Mouse (Mus musculus) lung, embryonic 14.5 days (tissue): ENCODE measurements around the gene Ankrd11. TPM values are rescaled to one million over a fixed set of nuclear protein-coding genes. Genes with fewer than 3 reads are reported as not detected.

ENCODE experiments used
- ATAC-seq: fragments of 200-750 bp; cut with Nextera tagmentation; 2 replicates; pipeline ENCODE4 v1.8.0; 2017; ENCODE audit warnings: mild to moderate bottlenecking, moderate TSS enrichment, moderate library complexity; ENCODE audit not compliant: insufficient read depth
- DNase-seq: peaks from one replicate; pipeline ENCODE4 v3.0.0-alpha.2; 2015
- H3K27ac ChIP-seq: fragments of 300-500 bp; sonication (generic); 2 replicates; pipeline ENCODE4 v1.5.1; 2014; ENCODE audit warnings: low read depth, mild to moderate bottlenecking, moderate library complexity
- H3K27me3 ChIP-seq: fragments of 300-500 bp; sonication (generic); 2 replicates; pipeline ENCODE4 v1.6.1; 2014; ENCODE audit warnings: low read length, control low read depth; ENCODE audit not compliant: insufficient read depth
- H3K36me3 ChIP-seq: fragments of 300-500 bp; sonication (generic); 2 replicates; pipeline ENCODE4 v1.6.1; 2014; ENCODE audit warnings: control low read depth; ENCODE audit not compliant: insufficient read depth
- H3K4me1 ChIP-seq: fragments of 300-500 bp; sonication (generic); 2 replicates; pipeline ENCODE4 v1.6.1; 2014; ENCODE audit warnings: antibody characterized with exemption, control low read depth; ENCODE audit not compliant: insufficient read depth
- H3K4me2 ChIP-seq: fragments of 300-500 bp; sonication (generic); 2 replicates; pipeline ENCODE4 v1.6.1; 2014; ENCODE audit warnings: mild to moderate bottlenecking
- H3K4me3 ChIP-seq: fragments of 300-500 bp; sonication (generic); 2 replicates; pipeline ENCODE4 v1.5.1; 2014; ENCODE audit warnings: low read depth, low read length
- H3K9ac ChIP-seq: fragments of 300-500 bp; sonication (generic); 2 replicates; pipeline ENCODE4 v1.6.1; 2014
- H3K9me3 ChIP-seq: fragments of 300-500 bp; sonication (generic); 2 replicates; pipeline ENCODE4 v1.6.1; 2016; ENCODE audit warnings: low read depth, low read length, control low read depth
- CTCF ChIP-seq: IDR thresholded peaks from 2 replicates; pipeline ENCODE4 v1.5.1; 2016; ENCODE audit warnings: antibody characterized with exemption, low read depth
- WGBS: fragments of 180-500 bp; shearing (Covaris S2); extraction: QIAGEN DNeasy Blood & Tissue Kit; methylation state at CpG from one replicate; pipeline ENCODE4 v1.1.7; 2014; 5-methylcytosine and 5-hydroxymethylcytosine counted together
- polyA plus RNA-seq: library from polyadenylated mRNA; unstranded; fragments of >200 nt; fragmentation: Nextera tagmentation; extraction: Ambion mirVana; gene quantifications from 2 replicates; pipeline ENCODE4 v1.2.1, GENCODE M21; 2014

Ankrd11 gene
- polyA plus RNA-seq, 1 experiment from 2014 or later, result 94.6 TPM

DNA sequence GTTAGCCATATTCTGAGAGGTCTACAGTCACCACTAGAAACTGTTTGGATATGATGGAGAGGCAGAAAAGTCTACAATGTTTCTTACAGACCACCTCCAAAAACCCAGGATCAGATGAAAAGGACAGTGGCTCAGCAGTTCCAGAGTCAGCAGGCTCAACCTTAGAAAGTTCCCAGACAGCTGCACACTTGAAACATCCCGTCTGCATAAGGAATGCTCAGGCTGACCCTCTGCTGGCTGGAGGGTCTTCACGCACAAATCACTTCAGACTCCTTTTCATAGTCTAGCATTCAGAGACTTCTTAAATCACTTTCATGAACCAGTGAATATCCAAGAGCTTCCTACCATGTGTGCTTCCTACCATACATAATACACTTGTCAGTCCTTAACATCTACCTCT, 49.8 kb downstream of the Ankrd11 start:
- no peak overlapping the region; the same call in 1 of the 2 replicates for H3K27ac ChIP-seq
- H3K36me3 ChIP-seq, result no peaks in the 10 kb centered on the region
- TF ChIP-seq CTCF, result no peak
- 35% methylated on average over 2 of the region's 2 CpGs for WGBS
- H3K9ac ChIP-seq, result no peak overlapping the region
- ATAC-seq, result no peak
- no peaks in the 10 kb centered on the region for H3K9me3 ChIP-seq
- DNase-seq, result no peak
- H3K4me3 ChIP-seq, result no peak overlapping the region
- H3K27me3 ChIP-seq, result no peaks in the 10 kb centered on the region
- no peak overlapping the region for H3K4me2 ChIP-seq
- H3K4me1 ChIP-seq, result peaks cover 5% of the 10 kb centered on the region; the same call in 1 of the 2 replicates

DNA sequence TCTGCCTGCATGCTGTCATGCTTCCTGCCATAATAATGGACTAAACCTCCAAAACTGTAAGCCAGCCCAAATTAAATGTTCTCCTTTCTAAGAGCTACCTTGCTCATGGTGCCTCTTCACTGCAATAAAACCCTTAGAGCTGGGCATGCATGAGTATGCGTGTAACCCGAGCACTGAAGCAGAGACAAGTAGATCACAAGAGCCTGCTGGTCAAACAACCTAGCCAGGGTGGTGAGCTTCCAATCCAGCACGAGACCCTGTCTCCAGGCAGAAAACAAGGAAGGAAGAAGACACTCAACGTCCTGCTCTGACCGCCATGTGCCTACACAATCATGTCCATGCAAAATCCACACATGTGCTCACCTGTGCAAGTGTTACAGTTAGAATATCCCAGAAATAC, 50.7 kb downstream of the Ankrd11 start:
- H3K4me1 ChIP-seq, result peaks cover 5% of the 10 kb centered on the region; the same call in 1 of the 2 replicates
- peak overlapping the region; percentile 42; the same call in 1 of the 2 replicates for H3K27ac ChIP-seq
- ATAC-seq (no peak), DNase-seq (no peak)
- no peak overlapping the region for H3K4me2 ChIP-seq
- WGBS, result 62% methylated on average over 5 of the region's 5 CpGs
- no peak for TF ChIP-seq CTCF
- H3K9me3 ChIP-seq, result no peaks in the 10 kb centered on the region
- H3K36me3 ChIP-seq, result no peaks in the 10 kb centered on the region
- no peaks in the 10 kb centered on the region for H3K27me3 ChIP-seq
- H3K4me3 ChIP-seq, result no peak overlapping the region
- no peak overlapping the region for H3K9ac ChIP-seq

DNA sequence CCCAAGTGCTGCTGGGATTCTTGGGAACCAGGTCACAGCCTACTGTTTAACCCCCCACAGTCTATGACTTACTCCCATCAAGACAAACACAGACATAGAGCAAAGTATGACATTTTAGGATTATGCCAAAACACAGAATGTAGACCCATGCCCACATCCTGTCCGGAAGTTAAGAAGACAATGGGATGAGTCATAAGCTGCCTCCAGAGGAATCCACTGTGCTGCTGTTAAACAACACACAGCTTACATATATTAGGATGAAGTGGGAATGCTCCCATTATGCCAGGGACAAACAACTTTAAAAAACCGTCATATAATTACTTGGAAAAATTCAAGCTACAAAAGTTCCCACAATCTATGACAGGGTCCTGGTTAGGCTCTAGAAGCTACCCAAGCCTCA, 52.1 kb downstream of the Ankrd11 start:
- DNase-seq (peak; percentile 17), ATAC-seq (no peak)
- 74% methylated on average over 2 of the region's 2 CpGs for WGBS
- no peak overlapping the region for H3K9ac ChIP-seq
- peaks cover 5% of the 10 kb centered on the region; the same call in 1 of the 2 replicates for H3K4me1 ChIP-seq
- H3K9me3 ChIP-seq, result no peaks in the 10 kb centered on the region
- TF ChIP-seq CTCF, result no peak
- no peak overlapping the region for H3K27ac ChIP-seq
- H3K4me2 ChIP-seq, result no peak overlapping the region
- no peaks in the 10 kb centered on the region for H3K27me3 ChIP-seq
- H3K4me3 ChIP-seq, result no peak overlapping the region
- H3K36me3 ChIP-seq, result no peaks in the 10 kb centered on the region

DNA sequence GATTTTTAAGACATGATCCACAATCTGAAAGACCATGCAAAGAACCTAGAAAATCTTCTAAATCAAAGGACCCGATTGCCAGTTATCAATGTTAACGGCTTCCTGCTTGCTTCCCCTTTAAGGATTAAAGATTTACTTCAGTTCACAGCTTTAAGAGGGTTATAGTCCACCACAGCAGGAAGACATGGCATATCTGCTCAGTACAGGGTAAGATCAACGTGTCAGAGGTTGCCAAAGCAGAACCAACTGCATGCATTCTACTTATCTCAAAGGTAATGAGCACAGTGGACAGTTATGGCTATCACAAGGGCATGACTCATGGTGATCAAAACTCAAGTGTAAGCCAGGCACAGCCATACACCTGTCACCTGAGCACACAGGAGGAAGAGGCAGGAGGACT, 53.1 kb downstream of the Ankrd11 start:
- ATAC-seq, result no peak
- no peak for TF ChIP-seq CTCF
- Histone ChIP-seq H3K36me3 (no peaks in the 10 kb centered on the region), H3K4me1 (peaks cover 5% of the 10 kb centered on the region; the same call in 1 of the 2 replicates), H3K9ac (no peak overlapping the region), H3K4me3 (no peak overlapping the region), H3K27ac (no peak overlapping the region), H3K27me3 (no peaks in the 10 kb centered on the region), H3K4me2 (no peak overlapping the region), H3K9me3 (no peaks in the 10 kb centered on the region)
- WGBS, result 84% methylated on average over 3 of the region's 3 CpGs
- DNase-seq, result no peak

DNA sequence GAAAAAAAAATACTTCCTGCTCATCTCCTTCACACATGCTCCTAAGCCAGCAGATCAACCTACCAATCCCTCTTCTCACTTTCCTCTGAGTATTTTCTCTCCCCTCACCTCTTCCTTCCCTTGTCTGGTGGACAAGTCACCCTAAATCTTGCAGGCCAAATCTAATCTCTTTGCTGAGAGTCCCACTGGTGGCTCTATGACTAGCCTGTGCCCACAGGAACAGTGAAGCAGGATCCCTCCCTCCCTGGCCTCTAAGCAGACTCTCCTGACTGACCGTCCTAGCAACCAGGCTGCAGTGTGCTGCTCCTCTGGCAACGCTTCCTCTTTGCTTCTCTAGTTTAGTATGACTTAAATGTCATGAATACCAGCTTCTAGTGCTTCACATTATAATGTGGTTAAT, 54.8 kb downstream of the Ankrd11 start:
- Histone ChIP-seq H3K4me3 (no peak overlapping the region), H3K4me1 (no peaks in the 10 kb centered on the region; the same call in 1 of the 2 replicates), H3K9ac (no peak overlapping the region), H3K9me3 (no peaks in the 10 kb centered on the region), H3K27ac (no peak overlapping the region), H3K36me3 (no peaks in the 10 kb centered on the region), H3K4me2 (no peak overlapping the region), H3K27me3 (no peaks in the 10 kb centered on the region)
- no peak for ATAC-seq
- no peak for DNase-seq
- 32% methylated on average over 2 of the region's 2 CpGs for WGBS
- no peak for TF ChIP-seq CTCF

DNA sequence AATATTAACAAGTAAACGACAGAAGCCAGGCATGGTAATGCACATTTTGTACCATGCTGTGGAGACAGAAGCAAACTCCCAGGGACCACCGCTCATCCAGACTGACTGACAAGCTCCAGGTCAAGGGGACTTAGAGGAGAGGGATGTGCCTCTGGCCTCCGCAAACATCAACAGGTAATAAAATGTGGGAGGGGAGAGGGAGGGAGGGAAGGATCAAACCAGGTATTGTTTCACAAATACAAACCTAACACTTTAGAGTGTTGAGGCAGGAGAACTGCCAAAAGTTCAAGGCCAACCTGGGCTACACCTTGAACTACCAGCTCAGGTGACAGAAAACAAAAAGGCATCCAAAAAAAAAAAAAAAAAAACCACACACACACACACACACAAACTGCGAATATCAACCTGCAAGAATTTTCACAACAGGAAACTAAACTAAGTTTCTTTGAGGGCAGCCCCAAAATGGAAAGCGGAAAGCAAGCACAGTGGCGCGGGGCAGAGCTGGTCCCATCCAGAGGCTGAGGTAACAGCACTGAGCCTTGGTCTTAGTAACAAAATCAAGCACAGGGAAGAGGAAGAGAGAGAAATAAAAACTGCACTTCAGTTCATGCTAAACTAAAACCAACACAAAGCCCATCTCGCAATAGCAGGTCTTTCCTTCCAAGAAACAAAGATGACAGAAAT, 55.4 kb downstream of the Ankrd11 start:
- Histone ChIP-seq H3K9me3 (no peaks in the 10 kb centered on the region), H3K27me3 (no peaks in the 10 kb centered on the region), H3K36me3 (no peaks in the 10 kb centered on the region), H3K9ac (no peak overlapping the region), H3K4me2 (no peak overlapping the region), H3K4me1 (no peaks in the 10 kb centered on the region), H3K4me3 (no peak overlapping the region), H3K27ac (no peak overlapping the region)
- 77% methylated on average over 8 of the region's 8 CpGs for WGBS
- ATAC-seq (no peak), DNase-seq (no peak)
- no peak for TF ChIP-seq CTCF

DNA sequence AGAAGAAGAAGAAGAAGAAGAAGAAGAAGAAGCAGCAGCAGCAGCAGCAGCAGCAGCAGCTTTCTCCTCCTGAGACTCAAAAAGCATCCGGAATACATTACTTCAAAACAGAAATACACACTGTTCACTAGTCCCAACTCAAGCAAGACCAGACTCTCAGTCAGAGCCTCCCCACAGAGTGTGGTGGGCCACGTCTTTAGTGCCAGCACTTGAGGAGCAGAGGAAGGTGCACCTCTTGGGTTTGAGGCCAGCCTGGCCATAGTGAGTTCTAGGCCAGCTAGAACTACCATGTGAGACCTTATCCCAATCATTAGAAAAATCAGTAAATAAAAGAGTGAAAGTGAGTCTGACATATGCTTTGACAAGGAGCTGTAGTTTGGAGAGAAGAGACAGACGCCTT, 57.9 kb downstream of the Ankrd11 start:
- Histone ChIP-seq H3K9ac (no peak overlapping the region), H3K9me3 (no peaks in the 10 kb centered on the region), H3K27me3 (no peaks in the 10 kb centered on the region), H3K4me2 (no peak overlapping the region), H3K27ac (no peak overlapping the region), H3K36me3 (no peaks in the 10 kb centered on the region), H3K4me3 (no peak overlapping the region), H3K4me1 (no peaks in the 10 kb centered on the region)
- DNase-seq, result no peak
- 86% methylated on average over 3 of the region's 3 CpGs for WGBS
- no peak for ATAC-seq
- TF ChIP-seq CTCF, result no peak
